Mouse (Mus musculus): ENCODE measurements around the gene Col9a2.

The Col9a2 gene

DNA sequence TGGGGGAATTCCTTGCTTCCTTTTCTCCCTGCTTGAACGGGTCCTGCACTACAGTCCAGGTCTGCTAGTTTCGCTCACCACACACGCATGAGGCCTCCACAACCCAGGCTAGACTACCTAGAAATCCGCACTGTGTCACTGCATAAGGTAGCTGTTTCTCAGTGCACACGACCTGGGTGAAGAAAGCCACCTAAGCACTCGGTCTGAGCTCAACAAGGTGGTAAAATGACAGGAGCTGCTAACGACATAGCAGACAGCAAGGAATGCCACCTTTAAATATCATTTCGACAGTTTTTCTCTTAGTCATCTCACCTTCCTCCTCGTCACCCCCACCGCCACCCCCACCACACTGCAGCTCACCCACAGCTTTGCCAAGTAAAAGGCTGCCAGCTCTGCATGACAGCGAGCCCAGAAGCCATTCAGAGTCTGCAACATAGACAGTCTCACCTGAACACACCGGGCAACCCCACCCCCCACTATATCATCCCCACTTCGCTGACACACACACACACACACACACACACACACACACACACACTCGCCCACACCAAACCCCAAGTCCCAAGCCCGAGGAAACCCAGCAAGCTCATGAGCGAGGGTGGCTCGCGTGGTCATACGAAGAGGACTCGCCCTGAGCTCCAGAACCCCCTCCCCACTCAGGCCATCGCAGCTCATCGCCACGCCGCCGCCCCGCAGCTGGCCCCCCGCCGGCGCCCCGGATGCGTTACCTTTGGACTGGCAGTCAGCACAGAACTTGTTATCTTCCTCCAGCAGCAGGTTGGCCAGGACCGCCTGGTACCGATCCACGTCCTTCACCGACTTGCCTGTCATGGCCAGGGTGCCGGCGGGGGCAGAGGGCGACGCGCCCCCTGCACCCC lies 22.9 kb upstream of the Col9a2 start:
- POLR2A ChIA-PET = interaction anchor here (0.6 to 3.8 kb wide), 40 partner anchors 7 to 1870 kb away, joined by 3 to 23 read pairs (median 3); partner anchors contain the start of genes Exo5 (in 2 of the 4), Zfp69 (in 2 of the 4), Cap1 (in 1 of the 4) and Col9a2 (in 1 of the 4)

GRCm38 (mm10) chr4:121016928-121017657 lies 22.1 kb upstream of the Col9a2 start, which contains the start of gene Smap2:
Gene Smap2 (minus strand): TSS chr4:121017247.
- ChIA-PET POLR2A (interaction anchor here (0.6 to 3.8 kb wide), 39 partner anchors 8 to 1869 kb away, joined by 3 to 23 read pairs (median 4); partner anchors contain the start of genes Exo5 (in 2 of the 4), Zfp69 (in 2 of the 4), Cap1 (in 1 of the 4) and Col9a2 (in 1 of the 4)), CTCF (interaction anchor here (0.6 to 3.0 kb wide), 27 partner anchors 9 to 830 kb away, joined by 3 to 26 read pairs (median 4); partner anchors contain the start of genes Col9a2 (in 1 of the 4), Tmco2 (in 1 of the 4) and Zfp69 (in 1 of the 4))

More for the DNA sequence above, 22.9 kb upstream of the Col9a2 start:
- CTCF ChIA-PET = interaction anchor here (0.6 to 3.0 kb wide), 28 partner anchors 9 to 830 kb away, joined by 3 to 26 read pairs (median 4); partner anchors contain the start of genes Col9a2 (in 1 of the 4), Tmco2 (in 1 of the 4) and Zfp69 (in 1 of the 4)

- ChIA-PET CTCF (interaction anchor here in 3 of 4 experiments (0.6 to 3.0 kb wide), 3 partner anchors 10 to 14 kb away, joined by 3 to 26 read pairs (median 17); no protein-coding TSS in a partner anchor), POLR2A (interaction anchor here in 2 of 4 experiments (0.7 to 3.8 kb wide), 7 partner anchors 9 to 194 kb away, joined by 3 to 23 read pairs (median 4); partner anchors contain the start of genes Zfp69 (in 2 of the 2) and Exo5 (in 1 of the 2))
These were observed 20.9 kb upstream of the Col9a2 start for GRCm38 (mm10) chr4:121018250-121018649.

DNA sequence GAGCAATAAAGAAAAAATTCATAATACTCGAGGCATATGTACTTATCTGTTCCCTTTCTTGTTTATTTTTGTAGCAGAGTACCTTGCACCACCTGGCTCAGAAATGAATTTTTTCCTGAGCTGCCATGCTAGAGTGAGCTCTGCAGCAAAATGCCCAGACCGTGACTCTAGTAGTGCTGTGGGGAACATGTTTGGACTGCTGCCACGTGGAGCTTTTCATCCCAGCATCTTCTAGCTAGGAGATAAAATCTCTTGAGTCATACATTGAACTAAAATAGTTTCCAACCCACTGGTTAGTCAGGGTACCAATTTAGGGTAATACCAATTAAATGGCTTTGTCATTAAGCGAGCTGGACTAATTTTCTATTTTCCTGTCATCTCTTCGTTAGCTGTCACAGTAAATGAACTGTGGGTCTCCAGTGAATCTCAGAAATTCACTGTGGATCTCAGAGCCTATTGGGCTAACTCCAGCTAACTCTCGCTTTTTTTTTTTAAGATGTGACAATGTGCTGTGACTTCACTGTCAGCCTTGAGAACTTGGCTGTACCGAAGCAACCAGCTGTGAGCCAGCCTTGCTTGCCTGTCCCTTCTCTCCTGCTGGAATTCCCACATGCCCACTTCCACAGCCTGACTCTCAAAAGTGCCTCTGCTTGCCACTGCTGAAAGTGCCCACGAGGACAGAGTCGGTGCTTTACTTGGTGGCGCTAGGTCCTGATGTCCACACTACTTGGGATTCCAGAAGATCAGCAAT lies 19.0 kb upstream of the Col9a2 start:
- ChIA-PET CTCF (interaction anchor here in 3 of 4 experiments (0.6 to 2.2 kb wide), 3 partner anchors 8 to 399 kb away, joined by 4 to 12 read pairs (median 10); no protein-coding TSS in a partner anchor), POLR2A (interaction anchor here in 1 of 4 experiments (1.4 to 1.6 kb wide), 2 partner anchors 9 to 10 kb away, joined by 4 to 6 read pairs; no protein-coding TSS in a partner anchor)

DNA sequence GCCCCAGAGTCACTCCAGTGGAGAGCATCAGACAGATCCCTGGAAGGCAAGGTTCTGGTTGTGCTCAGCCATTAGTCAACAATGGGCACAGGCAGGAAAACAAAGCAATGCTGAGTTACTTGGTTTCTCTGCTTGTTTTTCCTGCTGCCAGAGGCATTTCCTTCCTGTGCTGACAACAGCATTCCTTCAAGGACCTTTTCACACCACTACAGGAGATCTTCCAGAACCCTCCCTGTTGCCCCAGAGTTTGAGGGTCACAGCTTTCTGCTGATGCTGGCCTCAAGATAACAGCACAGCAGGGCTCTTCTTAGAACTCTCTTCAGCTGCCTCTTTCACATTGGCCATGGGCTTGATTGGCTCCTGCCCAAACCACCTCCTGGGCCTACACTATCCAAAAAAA lies 17.3 kb upstream of the Col9a2 start:
- CTCF ChIA-PET = interaction anchor here in 2 of 4 experiments (0.7 kb wide), 2 partner anchors 34 to 220 kb away, joined by 7 to 9 read pairs; no protein-coding TSS in a partner anchor
- POLR2A ChIA-PET = interaction anchor here in 2 of 4 experiments (0.6 to 2.1 kb wide), 8 partner anchors 10 to 217 kb away, joined by 3 to 9 read pairs (median 4); partner anchors contain the start of genes Col9a2 (in 1 of the 2) and Exo5 (in 1 of the 2)

GRCm38 (mm10) chr4:121023464-121023863 lies 15.7 kb upstream of the Col9a2 start:
- ChIA-PET CTCF (no interaction called here), POLR2A (interaction anchor here in 1 of 4 experiments (0.9 kb wide), 1 partner anchor 19 kb away, joined by 4 read pairs; no protein-coding TSS in a partner anchor)

DNA sequence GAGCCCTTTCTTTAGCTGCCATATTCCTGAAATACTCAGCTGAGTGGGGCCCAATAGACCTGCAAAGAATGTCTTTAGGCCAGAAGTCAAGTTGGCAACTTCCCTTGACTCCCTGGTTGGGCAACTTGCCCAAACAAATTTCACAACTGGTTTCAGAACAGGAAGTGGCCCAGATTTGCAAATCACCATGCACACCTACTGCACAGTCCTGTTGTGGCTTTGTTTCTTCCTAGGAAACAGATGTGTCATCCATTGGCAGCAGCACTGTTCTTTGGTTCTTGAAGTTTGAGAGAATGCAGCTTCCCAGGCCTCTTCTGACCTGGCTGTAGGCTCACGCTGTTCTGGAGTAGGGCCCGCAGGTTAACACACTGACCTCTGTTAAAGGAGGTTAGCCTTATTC lies 15.2 kb upstream of the Col9a2 start:
- POLR2A ChIA-PET = interaction anchor here in 1 of 4 experiments (0.6 to 0.9 kb wide), 3 partner anchors 10 to 372 kb away, joined by 3 to 4 read pairs (median 3); no protein-coding TSS in a partner anchor
- CTCF ChIA-PET = interaction anchor here in 1 of 4 experiments (0.7 to 0.9 kb wide), 2 partner anchors 173 to 331 kb away, joined by 3 read pairs; no protein-coding TSS in a partner anchor

DNA sequence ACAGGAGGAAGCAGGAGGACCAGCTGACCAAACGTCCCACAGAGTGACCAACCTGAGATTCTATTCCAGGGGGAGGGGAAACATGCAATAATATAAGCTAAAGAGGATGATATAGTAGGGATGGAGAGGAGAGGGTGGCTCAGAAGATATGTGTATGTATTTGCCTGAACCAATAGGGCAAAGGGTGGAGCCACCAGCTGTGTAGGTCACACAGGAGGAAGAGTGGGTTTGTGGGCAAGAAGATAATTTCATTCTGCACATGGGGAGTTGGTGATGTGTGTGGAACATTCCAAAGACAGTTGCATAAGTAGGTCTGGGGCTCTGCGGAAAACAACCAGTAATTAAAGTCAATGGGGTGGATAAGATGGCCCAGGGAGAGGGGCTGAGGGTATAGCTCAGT lies 13.5 kb upstream of the Col9a2 start:
- ChIA-PET POLR2A (interaction anchor here in 2 of 4 experiments (0.6 to 1.5 kb wide), 3 partner anchors 10 to 96 kb away, joined by 3 to 4 read pairs (median 3); no protein-coding TSS in a partner anchor), CTCF (interaction anchor here in 2 of 4 experiments (0.9 to 1.2 kb wide), 2 partner anchors 9 to 202 kb away, joined by 3 to 4 read pairs; partner anchors contain the start of gene Smap2 (in 1 of the 2))

DNA sequence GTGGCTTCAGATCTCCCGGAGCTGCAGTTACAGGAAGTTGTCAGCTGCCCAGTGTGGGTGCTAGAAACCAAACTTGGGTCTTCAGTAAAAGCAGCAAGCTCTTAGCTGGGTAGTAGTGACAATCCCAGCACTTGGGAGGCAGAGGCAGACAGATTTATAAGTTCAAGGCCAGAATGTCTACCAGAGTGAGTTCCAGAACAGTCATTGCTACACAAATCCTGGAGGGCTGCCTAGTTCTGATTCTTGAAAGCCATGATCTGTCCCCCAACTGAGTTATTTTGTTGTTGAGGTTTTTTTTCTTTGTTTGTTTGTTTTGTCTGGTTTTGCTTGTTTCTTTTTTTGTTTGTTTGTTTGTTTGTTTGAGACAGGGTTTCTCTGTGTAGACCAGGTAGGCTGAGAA lies 11.0 kb upstream of the Col9a2 start:
- POLR2A ChIA-PET = interaction anchor here in 3 of 4 experiments (0.6 to 3.0 kb wide), 14 partner anchors 8 to 459 kb away, joined by 3 to 23 read pairs (median 4); partner anchors contain the start of genes Exo5 (in 2 of the 3), Smap2 (in 2 of the 3) and Zmpste24 (in 1 of the 3)

GRCm38 (mm10) chr4:121028659-121029392 lies 10.4 kb upstream of the Col9a2 start:
- CTCF ChIA-PET = interaction anchor here (0.5 to 2.1 kb wide), 51 partner anchors 9 to 1753 kb away, joined by 3 to 29 read pairs (median 5); partner anchors contain the start of genes Smap2 (in 4 of the 4), Col9a2 (in 3 of the 4), Ctps (in 1 of the 4) and Exo5 (in 1 of the 4)
- POLR2A ChIA-PET = interaction anchor here in 3 of 4 experiments (0.6 to 3.0 kb wide), 17 partner anchors 9 to 460 kb away, joined by 3 to 23 read pairs (median 3); partner anchors contain the start of genes Exo5 (in 2 of the 3), Smap2 (in 2 of the 3), Col9a2 (in 1 of the 3) and Zmpste24 (in 1 of the 3)

More for the DNA sequence above, 11.0 kb upstream of the Col9a2 start:
- CTCF ChIA-PET = interaction anchor here (0.5 to 2.1 kb wide), 47 partner anchors 8 to 798 kb away, joined by 3 to 29 read pairs (median 5); partner anchors contain the start of genes Smap2 (in 4 of the 4), Col9a2 (in 2 of the 4), Ctps (in 1 of the 4) and Exo5 (in 1 of the 4)

- POLR2A ChIA-PET = interaction anchor here in 1 of 4 experiments (1.0 to 1.6 kb wide), 3 partner anchors 10 to 13 kb away, joined by 3 to 6 read pairs (median 5); partner anchors contain the start of gene Col9a2
These were observed 9.6 kb upstream of the Col9a2 start for GRCm38 (mm10) chr4:121029632-121030031.

GRCm38 (mm10) chr4:121031440-121031839 lies 7.7 kb upstream of the Col9a2 start:
- CTCF ChIA-PET = interaction anchor here in 3 of 4 experiments (0.5 to 1.0 kb wide), 3 partner anchors 13 to 80 kb away, joined by 3 read pairs; partner anchors contain the start of gene Zfp69 (in 1 of the 3)
- POLR2A ChIA-PET = interaction anchor here in 1 of 4 experiments (0.9 to 2.6 kb wide), 2 partner anchors 10 to 101 kb away, joined by 3 to 9 read pairs; no protein-coding TSS in a partner anchor

More at GRCm38 (mm10) chr4:121029632-121030031, 9.6 kb upstream of the Col9a2 start:
- CTCF ChIA-PET = interaction anchor here in 2 of 4 experiments (1.6 to 2.1 kb wide), 3 partner anchors 13 to 198 kb away, joined by 7 to 29 read pairs (median 18); partner anchors contain the start of gene Smap2 (in 1 of the 2)

GRCm38 (mm10) chr4:121033006-121033405 lies 6.2 kb upstream of the Col9a2 start:
- CTCF ChIA-PET = interaction anchor here (0.6 to 1.2 kb wide), 8 partner anchors 8 to 780 kb away, joined by 3 to 6 read pairs (median 4); partner anchors contain the start of genes Rlf (in 1 of the 4) and Zfp69 (in 1 of the 4)
- POLR2A ChIA-PET = interaction anchor here in 3 of 4 experiments (0.6 to 2.6 kb wide), 6 partner anchors 10 to 368 kb away, joined by 3 to 14 read pairs (median 6); partner anchors contain the start of gene Exo5 (in 1 of the 3)

DNA sequence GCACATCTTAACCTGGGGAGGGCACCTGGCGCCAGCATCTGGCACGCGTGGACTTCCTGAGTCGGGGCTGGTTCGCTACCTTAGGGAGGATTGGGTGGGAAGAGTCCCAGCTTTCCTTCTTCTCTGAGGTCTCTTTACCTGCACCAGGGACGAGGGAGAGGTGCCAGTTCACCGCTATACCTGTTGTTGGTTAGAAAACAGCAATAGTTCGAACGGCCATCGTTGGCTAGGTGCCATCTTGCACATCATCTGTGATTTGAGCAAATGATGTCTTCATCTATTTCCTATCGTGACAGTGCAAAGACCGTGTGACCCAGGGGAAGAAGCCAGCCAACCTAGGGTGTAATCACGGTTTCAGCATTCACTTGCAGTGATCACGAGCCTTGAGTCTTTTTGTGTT lies 1.1 kb downstream of the Col9a2 start:
- POLR2A ChIA-PET = interaction anchor here in 2 of 4 experiments (1.3 to 1.7 kb wide), 3 partner anchors 11 to 24 kb away, joined by 3 to 5 read pairs (median 5); partner anchors contain the start of gene Smap2 (in 1 of the 2)
- CTCF ChIA-PET = interaction anchor here in 3 of 4 experiments (0.6 to 2.4 kb wide), 10 partner anchors 8 to 321 kb away, joined by 3 to 16 read pairs (median 4); partner anchors contain the start of gene Smap2 (in 1 of the 3)

All from embryonic stem cell, embryonic (primary cell).